Mouse (Mus musculus): Measurements from ENCODE around the gene Gm45711. TPM values are rescaled to one million over a fixed set of nuclear protein-coding genes. Genes with fewer than 3 reads are reported as not detected.

Gm45711 gene
- total and polyA plus RNA-seq, 3 experiments, result not detected

DNA sequence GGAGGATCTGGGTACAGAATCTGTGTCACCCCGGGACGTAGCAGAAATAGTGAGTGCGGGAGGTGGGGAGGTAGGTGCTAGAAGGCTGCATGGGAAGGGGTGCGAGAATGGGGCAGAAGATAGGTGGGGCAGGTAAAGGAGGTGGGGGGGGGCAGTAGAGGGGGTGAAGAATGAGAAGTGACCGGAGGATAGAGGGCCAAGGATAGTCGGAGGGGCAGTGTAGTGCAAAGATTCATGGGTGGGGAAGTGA, 30.0 kb upstream of the Gm45711 start:
- peaks cover 3 to 30% of the 10 kb centered on the region in 2 experiments; a peak in 2 of 4 replicates for H3K4me1 ChIP-seq (ENCODE audit: control insufficient read depth in 1 of 2, insufficient read depth in 2 of 2)
- peak overlapping the region; percentile 61 to 92 (median 63) for H3K4me3 ChIP-seq (replicated peaks in 1 of 3; ENCODE audit: low read depth in 2 of 3, low read length in 2 of 3, poor library complexity in 1 of 3)
- DNase-seq (ENCODE audit: extremely low read depth), result no peak
- in situ Hi-C loops (cut with MboI; ENCODE audit: low pct_ligation_motif_present, low pct_unique_long_range_greater_than_20kb, low sequenced_read_pairs), result loop anchor here (5.0 to 10.0 kb wide), 2 partner anchors 67 to 95 kb away; partner anchors contain the start of gene Tk2
- H3K27me3 ChIP-seq (replicated peaks), result no peaks in the 10 kb centered on the region
- peak overlapping the region; percentile 85 for H3K9ac ChIP-seq (ENCODE audit: insufficient read depth, low read depth)
- no peak overlapping the region for H3K27ac ChIP-seq (ENCODE audit: insufficient read depth, low read depth)
- peaks cover 0 to 9% of the 10 kb centered on the region in 2 experiments for H3K36me3 ChIP-seq (replicated peaks in 1 of 2; ENCODE audit: control insufficient read depth in 1 of 2, insufficient read depth in 1 of 2, low read length in 1 of 2)
- H3K9me3 ChIP-seq (replicated peaks; ENCODE audit: low read length), result no peaks in the 10 kb centered on the region
- TF ChIP-seq ZMIZ1 (IDR thresholded peaks at IDR 0.05; ENCODE audit: low read depth, low read length), result no peak
- no peak for TF ChIP-seq MAFK (IDR thresholded peaks at IDR 0.05; ENCODE audit: insufficient replicate concordance, low read length)
- TF ChIP-seq CHD1 (IDR thresholded peaks at IDR 0.05; ENCODE audit: low read depth, low read length), result no peak
- no peak for TF ChIP-seq CHD2 (IDR thresholded peaks at IDR 0.05; ENCODE audit: low read length)
- no peak for TF ChIP-seq NRF1 (IDR thresholded peaks at IDR 0.05; ENCODE audit: low read depth, low read length)
- no peak for TF ChIP-seq ZNF384 (IDR thresholded peaks at IDR 0.05; ENCODE audit: low read depth, low read length)
- no peak for TF ChIP-seq KAT2A (IDR thresholded peaks at IDR 0.05; ENCODE audit: insufficient replicate concordance, low read length)
- peak overlapping the region; percentile 85 for H3K4me2 ChIP-seq (ENCODE audit: insufficient read depth, low read depth, poor library complexity, severe bottlenecking)
- dilution Hi-C loops (cut with MboI; ENCODE audit: extremely low pct_ligation_motif_present, extremely low pct_unique_long_range_greater_than_20kb, low sequenced_read_pairs), result no loop called here
- H3K79me2 ChIP-seq (replicated peaks; ENCODE audit: control insufficient read depth, extremely low read depth, insufficient read depth, poor library complexity, severe bottlenecking), result no peaks in the 10 kb centered on the region

DNA sequence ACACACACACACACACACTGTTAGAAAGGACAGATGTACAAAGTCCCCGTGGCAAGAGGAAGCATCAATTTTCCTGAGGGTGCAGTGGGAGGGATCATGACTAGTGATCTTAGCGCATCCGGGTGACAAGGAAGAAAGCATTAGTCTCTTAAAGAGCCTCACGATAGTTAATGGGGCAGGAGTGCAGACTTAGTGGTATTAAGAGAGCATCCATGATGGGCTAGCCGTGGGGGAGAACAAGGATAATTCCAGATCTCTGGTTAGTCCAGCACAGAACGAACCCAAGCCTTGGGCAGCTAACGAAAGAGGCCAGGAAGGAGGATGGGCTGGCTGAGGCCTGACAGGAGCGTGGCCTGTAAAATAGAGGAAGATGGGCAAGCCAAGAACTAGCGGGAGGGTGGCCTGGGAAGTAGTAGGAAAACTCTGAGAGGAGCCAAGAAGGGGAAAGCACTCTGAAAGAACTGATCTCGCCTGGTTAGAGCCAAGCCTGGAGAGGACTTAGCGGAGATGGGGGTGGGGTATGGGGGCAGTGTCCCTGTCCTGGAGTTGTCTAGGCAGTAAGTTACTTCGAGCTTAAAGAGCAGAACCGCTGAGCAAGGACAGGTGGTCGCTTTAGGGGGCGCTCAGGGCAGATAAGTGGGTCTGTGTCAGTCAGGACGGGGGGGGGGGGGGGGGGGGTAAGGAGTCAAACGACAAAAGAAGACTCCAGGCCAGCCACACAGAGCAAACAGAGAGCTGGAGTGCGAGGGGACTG, 29.5 kb upstream of the Gm45711 start, which contains the start of gene Cmtm3:
TSS of gene Cmtm3 (plus strand) at position 182 of the 754 bp plus-strand sequence.
- in situ Hi-C loops (cut with MboI; ENCODE audit: low pct_ligation_motif_present, low pct_unique_long_range_greater_than_20kb, low sequenced_read_pairs) (loop anchor here (10.0 kb wide), 1 partner anchor 95 kb away; the partner anchor contains the start of gene Tk2), dilution Hi-C loops (cut with MboI; ENCODE audit: extremely low pct_ligation_motif_present, extremely low pct_unique_long_range_greater_than_20kb, low sequenced_read_pairs) (no loop called here)
- no peaks in the 10 kb centered on the region for H3K27me3 ChIP-seq (replicated peaks)
- DNase-seq (ENCODE audit: extremely low read depth), result no peak
- no peak within 1 kb of the TSS for H3K27ac ChIP-seq (ENCODE audit: insufficient read depth, low read depth)
- peak within 1 kb of the TSS; percentile 61 to 92 (median 63) for H3K4me3 ChIP-seq (replicated peaks in 1 of 3; ENCODE audit: low read depth in 2 of 3, low read length in 2 of 3, poor library complexity in 1 of 3)
- peaks cover 0 to 4% of the 10 kb centered on the region in 2 experiments for H3K36me3 ChIP-seq (replicated peaks in 1 of 2; ENCODE audit: control insufficient read depth in 1 of 2, insufficient read depth in 1 of 2, low read length in 1 of 2)
- no peaks in the 10 kb centered on the region for H3K9me3 ChIP-seq (replicated peaks; ENCODE audit: low read length)
- TF ChIP-seq EP300 (IDR thresholded peaks at IDR 0.05; ENCODE audit: low read length) (no peak), RCOR1 (conservative IDR thresholded peaks at IDR 0.05; ENCODE audit: low read depth, low read length) (no peak)
- peaks cover 3 to 28% of the 10 kb centered on the region in 2 experiments; a peak in 2 of 4 replicates for H3K4me1 ChIP-seq (ENCODE audit: control insufficient read depth in 1 of 2, insufficient read depth in 2 of 2)
- H3K4me2 ChIP-seq (ENCODE audit: insufficient read depth, low read depth, poor library complexity, severe bottlenecking), result peak within 1 kb of the TSS; percentile 85
- no peaks in the 10 kb centered on the region for H3K79me2 ChIP-seq (replicated peaks; ENCODE audit: control insufficient read depth, extremely low read depth, insufficient read depth, poor library complexity, severe bottlenecking)
- H3K9ac ChIP-seq (ENCODE audit: insufficient read depth, low read depth), result peak within 1 kb of the TSS; percentile 85

DNA sequence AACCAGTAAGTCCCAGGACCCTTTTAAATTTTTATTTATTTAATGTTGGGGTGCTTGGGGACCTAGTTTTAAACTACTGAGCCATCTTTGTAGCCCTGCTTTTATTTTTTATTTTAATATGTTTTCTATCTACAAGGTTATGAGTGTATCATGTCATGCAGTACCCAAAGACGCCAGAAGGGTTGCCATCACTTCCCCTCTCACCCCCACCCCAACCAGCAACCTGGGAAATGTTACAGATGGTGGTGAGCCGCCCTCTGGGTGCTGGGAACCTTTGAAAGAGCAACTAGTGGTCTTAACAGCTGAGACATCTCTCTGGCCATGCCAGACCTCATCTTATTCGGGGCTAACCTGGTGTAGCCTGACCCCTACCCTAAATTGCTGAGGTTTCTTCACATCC, 28.0 kb upstream of the Gm45711 start:
- Histone ChIP-seq H3K36me3 (replicated peaks in 1 of 2; ENCODE audit: control insufficient read depth in 1 of 2, insufficient read depth in 1 of 2, low read length in 1 of 2) (no peaks in the 10 kb centered on the region), H3K27ac (ENCODE audit: insufficient read depth, low read depth) (no peak overlapping the region), H3K79me2 (replicated peaks; ENCODE audit: control insufficient read depth, extremely low read depth, insufficient read depth, poor library complexity, severe bottlenecking) (no peaks in the 10 kb centered on the region), H3K4me2 (ENCODE audit: insufficient read depth, low read depth, poor library complexity, severe bottlenecking) (no peak overlapping the region), H3K9ac (ENCODE audit: insufficient read depth, low read depth) (no peak overlapping the region), H3K9me3 (replicated peaks; ENCODE audit: low read length) (no peaks in the 10 kb centered on the region), H3K27me3 (replicated peaks) (no peaks in the 10 kb centered on the region), H3K4me1 (ENCODE audit: control insufficient read depth in 1 of 2, insufficient read depth in 2 of 2) (peaks cover 3 to 16% of the 10 kb centered on the region in 2 experiments; a peak in 2 of 4 replicates), H3K4me3 (replicated peaks in 1 of 3; ENCODE audit: low read depth in 2 of 3, low read length in 2 of 3, poor library complexity in 1 of 3) (no peak overlapping the region)
- TF ChIP-seq CTCF (conservative IDR thresholded peaks at IDR 0.05 in 1 of 2, IDR thresholded peaks at IDR 0.05 in 1 of 2; ENCODE audit: low read depth in 2 of 2, low read length in 2 of 2) (peak; percentile 7 to 36; a peak in 2 of 4 replicates), ELF1 (IDR thresholded peaks at IDR 0.05; ENCODE audit: low read depth, low read length) (no peak), USF2 (conservative IDR thresholded peaks at IDR 0.05; ENCODE audit: low read depth, low read length) (no peak), E2F4 (IDR thresholded peaks at IDR 0.05; ENCODE audit: insufficient replicate concordance, low read depth, low read length) (no peak), UBTF (IDR thresholded peaks at IDR 0.05; ENCODE audit: low read depth, low read length) (no peak), NRF1 (IDR thresholded peaks at IDR 0.05; ENCODE audit: low read depth, low read length) (no peak)
- DNase-seq (ENCODE audit: extremely low read depth), result peak; percentile 21
- in situ Hi-C loops (cut with MboI; ENCODE audit: low pct_ligation_motif_present, low pct_unique_long_range_greater_than_20kb, low sequenced_read_pairs) (loop anchor here (10.0 kb wide), 1 partner anchor 93 kb away; the partner anchor contains the start of gene Tk2), dilution Hi-C loops (cut with MboI; ENCODE audit: extremely low pct_ligation_motif_present, extremely low pct_unique_long_range_greater_than_20kb, low sequenced_read_pairs) (no loop called here)
